Mouse (Mus musculus) A20 (cell line): ENCODE data around the gene Chrm5.
A peak's percentile ranks its signal among the peaks of the same experiment; 100 is the strongest.
"Not testable (repeated sequence)": the region's sequence is repeated elsewhere in the genome, so short reads cannot be mapped to it uniquely, and the experiment has no call there.

Experiments
- DNase-seq: peaks from one replicate; pipeline ENCODE4 v3.0.0-alpha.2; 2011; ENCODE audit warnings: low read depth, low spot score

Chrm5 gene

DNA sequence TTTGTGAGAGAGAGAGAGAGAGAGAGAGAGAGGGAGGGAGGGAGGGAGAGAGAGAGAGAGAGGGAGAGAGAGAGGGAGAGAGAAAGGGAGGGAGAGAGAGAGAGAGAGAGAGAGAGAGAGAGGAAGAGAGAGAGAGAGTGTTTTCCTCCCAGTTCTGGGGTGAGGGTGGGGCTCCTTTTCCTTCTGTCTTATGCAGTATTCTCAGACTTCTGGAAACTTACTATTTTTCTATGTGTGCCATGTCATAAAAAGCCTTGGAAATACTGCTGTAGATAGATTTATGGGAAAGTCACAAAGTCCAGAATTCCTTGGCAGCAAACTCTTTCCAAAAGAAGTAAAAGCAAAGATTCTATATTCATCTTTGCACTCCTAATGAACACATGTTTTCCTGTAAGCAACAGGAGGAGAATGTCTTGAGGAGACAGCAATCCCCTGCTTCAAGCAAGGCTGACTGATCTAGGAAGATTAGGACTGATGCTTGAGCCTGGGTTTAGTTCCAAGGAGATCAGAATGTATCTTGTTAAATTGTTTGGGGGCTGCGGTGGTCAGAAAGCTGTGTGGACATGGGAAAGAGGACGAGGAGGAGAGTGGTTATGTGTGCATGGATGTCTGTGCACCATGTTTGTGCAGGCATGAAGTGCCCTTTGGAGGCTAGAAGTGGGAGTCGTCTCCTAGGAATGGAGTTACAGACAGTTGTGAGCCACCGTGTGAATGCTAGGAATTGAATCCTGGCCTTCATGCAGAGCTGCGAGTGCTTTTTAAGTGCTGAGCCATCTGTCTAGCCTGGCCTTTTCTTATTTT lies 2.2 kb upstream of the Chrm5 start:
- no peak for DNase-seq

- peak; percentile 65 for DNase-seq
Measured at GRCm38 (mm10) chr2:112481564-112481963, 995 bp upstream of the Chrm5 start.

GRCm38 (mm10) chr2:112476554-112476953 lies 4.0 kb downstream of the Chrm5 start:
- DNase-seq: no peak

DNA sequence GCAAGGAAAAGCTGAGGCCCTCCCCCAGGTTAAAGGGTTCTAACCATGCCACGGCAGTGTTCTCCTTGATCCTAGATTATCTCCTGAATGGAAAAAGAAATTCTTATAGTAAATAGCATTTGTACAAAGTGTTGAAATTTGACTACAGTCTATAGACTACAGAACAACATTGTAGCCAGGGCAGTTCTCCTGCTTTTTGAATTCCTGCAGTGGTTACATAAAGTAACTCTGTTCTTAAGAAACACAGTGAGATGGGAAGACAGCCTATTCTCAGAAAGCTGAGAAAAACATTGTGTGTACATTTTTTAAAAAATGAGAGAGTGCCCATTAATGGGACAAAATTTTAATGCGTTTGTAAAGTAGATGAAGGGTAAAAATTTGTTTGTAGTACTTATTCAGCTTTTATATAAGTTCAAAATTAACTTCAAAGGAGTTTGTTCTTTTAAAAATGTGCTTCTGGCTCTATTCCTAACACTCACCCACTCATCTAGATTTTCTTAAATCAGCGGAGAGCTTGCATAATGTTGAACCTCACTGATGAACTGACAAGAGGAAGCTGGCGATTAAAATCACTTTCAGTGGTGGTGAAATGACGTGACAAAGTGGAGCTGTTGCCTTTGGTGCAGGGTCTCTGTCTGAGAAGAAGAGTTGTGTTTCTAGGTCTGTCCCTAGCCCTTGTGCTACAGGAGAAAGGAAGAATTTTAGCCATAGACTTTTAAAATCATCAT lies 5.4 kb downstream of the Chrm5 start:
- DNase-seq: no peak

- no peak for DNase-seq
Measured at GRCm38 (mm10) chr2:112472076-112472475, 8.5 kb downstream of the Chrm5 start.

- DNase-seq: no peak
Measured at GRCm38 (mm10) chr2:112470961-112471381, 9.6 kb downstream of the Chrm5 start.

- no peak for DNase-seq
Measured at GRCm38 (mm10) chr2:112469542-112469941, 11.0 kb downstream of the Chrm5 start.

GRCm38 (mm10) chr2:112460557-112460956 lies 20.0 kb downstream of the Chrm5 start:
- DNase-seq: no peak

- DNase-seq: peak; percentile 96
Measured at GRCm38 (mm10) chr2:112454862-112455564, 25.6 kb downstream of the Chrm5 start, which contains the start of gene Emc7. Gene Emc7, plus strand, starts transcription at chr2:112454997.

GRCm38 (mm10) chr2:112454125-112454861 lies 26.3 kb downstream of the Chrm5 start:
- DNase-seq: peak; percentile 13

GRCm38 (mm10) chr2:112452513-112452912 lies 28.1 kb downstream of the Chrm5 start:
- DNase-seq: not testable (repeated sequence)

GRCm38 (mm10) chr2:112449597-112450296 lies 30.8 kb downstream of the Chrm5 start:
- peak; percentile 56 for DNase-seq

GRCm38 (mm10) chr2:112448510-112449059 lies 32.0 kb downstream of the Chrm5 start:
- no peak for DNase-seq

DNA sequence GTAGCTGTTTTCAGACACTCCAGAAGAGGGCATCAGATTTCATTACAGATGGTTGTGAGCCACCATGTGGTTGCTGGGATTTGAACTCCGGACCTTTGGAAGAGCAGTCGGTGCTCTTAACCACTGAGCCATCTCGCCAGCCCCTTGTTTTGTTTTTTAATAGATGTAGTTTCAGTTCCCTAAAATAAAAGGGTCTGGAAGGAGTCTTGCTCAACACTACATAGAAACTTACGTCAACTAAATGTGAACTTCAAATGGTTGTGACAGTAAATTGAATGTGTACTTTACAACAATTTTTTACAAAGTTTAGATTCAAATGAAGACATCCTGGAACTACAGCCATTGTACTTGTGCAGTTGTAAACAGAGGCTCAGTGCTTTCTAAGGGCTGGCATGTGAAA lies 32.5 kb downstream of the Chrm5 start:
- DNase-seq: peak; percentile 36

DNA sequence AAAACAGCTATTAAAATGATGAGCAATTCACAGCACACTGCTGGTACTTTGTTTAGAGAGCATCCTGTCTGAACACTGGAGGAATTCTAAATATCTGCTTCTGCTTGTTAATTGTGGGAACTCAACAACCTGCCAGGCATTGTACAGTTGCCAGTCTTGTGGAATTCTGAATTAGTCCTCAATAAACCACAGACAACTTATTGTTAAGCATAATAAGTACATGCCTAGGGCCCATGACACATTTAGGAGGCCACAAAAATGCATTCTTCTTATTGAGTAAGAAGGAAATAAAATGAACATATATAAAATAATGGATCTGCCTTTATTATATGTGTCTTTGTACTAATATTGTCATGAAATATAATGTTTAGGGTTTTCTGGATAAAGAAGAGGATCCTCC lies 35.1 kb downstream of the Chrm5 start:
- no peak for DNase-seq

GRCm38 (mm10) chr2:112443491-112443890 lies 37.1 kb downstream of the Chrm5 start:
- DNase-seq: no peak

DNA sequence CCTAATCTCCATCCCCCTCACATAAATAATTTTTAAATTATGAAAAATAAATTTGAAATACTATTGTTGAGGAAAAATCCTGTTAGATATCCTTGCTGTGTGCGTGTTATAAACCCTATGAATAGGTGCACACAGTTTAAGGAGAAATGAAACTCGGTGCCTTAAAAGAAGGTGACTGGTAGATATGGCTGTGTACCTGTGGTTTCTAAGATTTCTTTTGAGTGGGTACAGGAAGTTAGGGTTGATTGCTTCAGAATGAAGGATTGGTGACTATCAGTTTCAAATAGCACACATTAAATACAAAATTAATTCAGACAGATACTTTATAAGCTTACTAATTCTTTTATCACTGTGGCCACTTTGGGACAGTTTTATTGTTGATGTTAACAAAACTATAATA lies 43.0 kb downstream of the Chrm5 start:
- peak; percentile 62 for DNase-seq

DNA sequence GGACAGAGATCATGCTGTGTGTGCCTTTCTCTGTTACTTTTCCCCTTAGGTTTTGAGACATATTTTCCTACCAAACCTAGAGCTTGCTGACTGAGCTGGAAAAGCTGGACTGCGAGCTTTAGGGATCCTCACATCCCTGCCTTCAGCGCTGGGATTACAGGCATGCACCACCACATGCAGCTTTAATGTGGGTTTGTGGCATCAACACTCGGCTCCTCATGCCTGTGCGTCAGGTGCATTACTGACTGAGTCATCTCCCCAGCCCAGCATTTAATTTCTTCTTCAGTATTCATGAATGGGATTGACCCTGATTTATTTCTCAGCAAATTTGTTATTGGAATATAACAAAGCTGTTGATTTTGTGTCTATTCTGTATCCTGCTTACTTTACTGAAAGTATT lies 44.3 kb downstream of the Chrm5 start:
- DNase-seq: no peak

- DNase-seq: peak; percentile 59
Measured at GRCm38 (mm10) chr2:112433359-112433758, 47.2 kb downstream of the Chrm5 start.

DNA sequence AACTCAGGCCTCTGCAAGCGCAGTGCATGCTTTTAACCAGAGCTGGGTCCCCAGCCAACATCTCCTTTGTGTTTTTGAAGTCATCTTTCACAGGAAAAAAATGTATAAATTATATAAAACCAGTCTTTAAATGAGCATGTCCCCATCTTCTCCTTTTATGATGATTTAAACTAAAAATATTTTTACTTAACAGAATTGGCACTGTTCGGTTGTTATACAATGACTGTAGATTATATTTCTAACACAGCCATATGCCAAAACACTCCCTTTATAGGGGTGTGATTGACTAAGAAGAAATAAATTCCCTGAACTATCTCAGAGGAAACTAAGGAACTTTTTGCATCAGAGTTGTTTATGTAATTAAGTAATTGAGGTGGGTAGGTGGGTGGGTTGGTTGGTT lies 48.0 kb downstream of the Chrm5 start:
- DNase-seq: no peak

GRCm38 (mm10) chr2:112430403-112430802 lies 50.2 kb downstream of the Chrm5 start:
- DNase-seq: no peak
